Mouse (Mus musculus) liver, embryonic 15.5 days (tissue): ENCODE measurements around the gene Wdr18. TPM values are rescaled to one million over a fixed set of nuclear protein-coding genes. Genes with fewer than 3 reads are reported as not detected.

ENCODE experiments used
- ATAC-seq: fragments of 200-750 bp; cut with Nextera tagmentation; 2 replicates; pipeline ENCODE4 v1.8.0; 2017; ENCODE audit warnings: moderate number of reproducible peaks, mild to moderate bottlenecking, moderate library complexity; ENCODE audit not compliant: insufficient read depth
- H3K27ac ChIP-seq: fragments of 300-500 bp; sonication (generic); replicated peaks from 2 replicates; pipeline ENCODE4 v1.5.1; 2015; ENCODE audit warnings: mild to moderate bottlenecking, inconsistent platforms
- H3K27me3 ChIP-seq: fragments of 300-500 bp; sonication (generic); 2 replicates; pipeline ENCODE4 v1.6.1; 2015; ENCODE audit warnings: mild to moderate bottlenecking, inconsistent platforms
- H3K36me3 ChIP-seq: fragments of 300-500 bp; sonication (generic); replicated peaks from 2 replicates; pipeline ENCODE4 v1.6.1; 2015; ENCODE audit warnings: moderate library complexity, mild to moderate bottlenecking, inconsistent platforms
- H3K4me1 ChIP-seq: fragments of 300-500 bp; sonication (generic); replicated peaks from 2 replicates; pipeline ENCODE4 v1.6.1; 2015; ENCODE audit warnings: inconsistent platforms
- H3K4me2 ChIP-seq: fragments of 300-500 bp; sonication (generic); 2 replicates; pipeline ENCODE4 v1.6.1; 2015; ENCODE audit warnings: moderate library complexity, mild to moderate bottlenecking, inconsistent platforms
- H3K4me3 ChIP-seq: fragments of 300-500 bp; sonication (generic); replicated peaks from 2 replicates; pipeline ENCODE4 v1.5.1; 2015; ENCODE audit warnings: mild to moderate bottlenecking, inconsistent platforms
- H3K9ac ChIP-seq: fragments of 300-500 bp; sonication (generic); 2 replicates; pipeline ENCODE4 v1.6.1; 2015; ENCODE audit warnings: moderate library complexity, mild to moderate bottlenecking, inconsistent platforms
- H3K9me3 ChIP-seq: fragments of 300-500 bp; sonication (generic); replicated peaks from 2 replicates; pipeline ENCODE4 v1.6.1; 2016; ENCODE audit warnings: inconsistent platforms
- WGBS: fragments of 180-500 bp; shearing (Covaris S2); methylation state at CpG from one replicate; pipeline ENCODE4 v1.1.7; 2015; ENCODE audit warnings: mixed read lengths; ENCODE audit not compliant: insufficient replicate concordance; 5-methylcytosine and 5-hydroxymethylcytosine counted together
- polyA plus RNA-seq: library from polyadenylated mRNA; unstranded; fragments of >200 nt; fragmentation: Nextera tagmentation; extraction: Ambion mirVana; gene quantifications from 2 replicates; pipeline ENCODE4 v1.2.1, GENCODE M21; 2015

The Wdr18 gene
- polyA plus RNA-seq, 1 experiment from 2014 or later = 48.4 TPM

DNA sequence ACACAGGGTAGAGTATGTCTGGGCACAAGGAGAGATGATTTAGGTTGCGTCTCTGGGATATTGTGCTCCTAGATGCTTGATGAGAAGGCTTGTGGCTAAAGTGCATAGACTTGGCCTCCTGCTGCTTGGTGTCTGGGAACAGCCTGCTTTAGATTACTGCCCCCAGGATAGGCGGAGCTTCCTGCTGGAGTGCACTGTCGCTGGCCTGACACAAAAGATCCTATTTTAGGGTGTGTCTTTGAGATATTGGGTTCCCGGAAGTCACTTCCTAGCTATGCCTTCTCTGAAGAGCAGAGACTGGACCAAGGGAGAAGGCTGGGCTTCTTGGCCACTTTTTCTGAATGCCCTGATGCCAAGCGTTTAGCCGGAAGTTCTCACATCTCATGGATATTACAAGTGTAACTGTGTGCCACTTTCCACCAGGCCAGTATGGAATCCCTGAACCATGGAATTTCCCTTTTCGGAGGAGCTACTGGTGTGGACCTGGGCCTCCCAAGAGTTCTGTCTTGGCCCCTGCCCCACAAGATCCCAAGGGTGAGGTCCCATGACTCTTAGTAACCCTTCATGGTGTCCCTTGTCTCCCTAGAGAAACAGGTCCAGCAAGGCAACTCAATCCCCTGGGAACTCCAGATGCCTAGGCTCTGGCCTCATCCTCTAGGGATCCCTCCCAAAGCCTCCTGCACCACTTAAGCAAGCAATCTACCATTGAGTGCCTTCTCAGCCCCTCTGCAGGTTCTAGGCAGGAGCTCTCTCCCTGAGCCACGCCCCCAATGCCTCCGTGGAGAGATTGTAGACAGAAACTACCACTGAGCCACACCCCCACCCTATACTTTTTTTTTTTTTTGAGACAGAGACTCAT, 43.7 kb downstream of the Wdr18 start:
- Histone ChIP-seq H3K4me1 (peaks cover 67% of the 10 kb centered on the region), H3K4me2 (peak overlapping the region; percentile 20)
- 42% methylated on average over 9 of the region's 9 CpGs for WGBS

GRCm38 (mm10) chr10:80004233-80004705, 44.3 kb downstream of the Wdr18 start:
- WGBS = 68% methylated on average over 8 of the region's 8 CpGs
- Histone ChIP-seq H3K27ac (peak overlapping the region; percentile 61; the same call in 1 of the 2 replicates), H3K9me3 (no peaks in the 10 kb centered on the region), H3K4me1 (peaks cover 60% of the 10 kb centered on the region), H3K4me3 (no peak overlapping the region), H3K4me2 (no peak overlapping the region), H3K27me3 (no peaks in the 10 kb centered on the region), H3K36me3 (peaks cover 96% of the 10 kb centered on the region), H3K9ac (no peak overlapping the region)
- ATAC-seq = no peak; the same call in 1 of the 2 replicates

More for the DNA sequence above, 43.7 kb downstream of the Wdr18 start:
- ATAC-seq = peak; percentile 54
- Histone ChIP-seq H3K27me3 (no peaks in the 10 kb centered on the region), H3K9ac (0 out of 2 replicates have a peak overlapping the region, but pooled peaks have one; percentile 4), H3K4me3 (no peak overlapping the region), H3K36me3 (peaks cover 96% of the 10 kb centered on the region), H3K9me3 (no peaks in the 10 kb centered on the region), H3K27ac (peak overlapping the region; percentile 61; the same call in 1 of the 2 replicates)

DNA sequence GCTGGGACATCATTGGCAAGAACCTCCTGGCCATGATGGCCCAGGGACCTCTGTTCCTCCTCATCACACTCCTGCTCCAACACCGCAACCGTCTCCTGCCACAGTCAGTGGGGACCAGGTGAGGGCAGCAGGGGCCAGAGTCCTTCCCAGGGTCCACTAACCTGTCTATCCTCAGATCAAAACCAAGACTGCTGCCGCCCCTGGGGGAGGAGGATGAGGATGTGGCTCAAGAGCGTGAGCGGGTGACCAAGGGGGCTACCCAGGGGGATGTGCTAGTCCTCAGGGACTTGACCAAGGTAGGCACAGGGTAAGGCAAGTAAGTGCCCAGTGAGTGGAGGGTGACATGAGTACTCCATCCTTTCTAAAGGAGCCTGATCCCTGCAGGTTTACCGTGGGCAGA, 51.8 kb downstream of the Wdr18 start:
- Histone ChIP-seq H3K27me3 (peaks cover 15% of the 10 kb centered on the region), H3K4me1 (peaks cover 29% of the 10 kb centered on the region), H3K9ac (no peak overlapping the region), H3K36me3 (peaks cover 90% of the 10 kb centered on the region), H3K4me3 (no peak overlapping the region), H3K9me3 (peaks cover 12% of the 10 kb centered on the region), H3K4me2 (no peak overlapping the region), H3K27ac (no peak overlapping the region)
- no peak for ATAC-seq
- 92% methylated on average over 6 of the region's 6 CpGs for WGBS

- WGBS = 77% methylated on average over 25 of the region's 25 CpGs
- no peak for ATAC-seq
Measured at GRCm38 (mm10) chr10:80013609-80014008, 53.7 kb downstream of the Wdr18 start.

DNA sequence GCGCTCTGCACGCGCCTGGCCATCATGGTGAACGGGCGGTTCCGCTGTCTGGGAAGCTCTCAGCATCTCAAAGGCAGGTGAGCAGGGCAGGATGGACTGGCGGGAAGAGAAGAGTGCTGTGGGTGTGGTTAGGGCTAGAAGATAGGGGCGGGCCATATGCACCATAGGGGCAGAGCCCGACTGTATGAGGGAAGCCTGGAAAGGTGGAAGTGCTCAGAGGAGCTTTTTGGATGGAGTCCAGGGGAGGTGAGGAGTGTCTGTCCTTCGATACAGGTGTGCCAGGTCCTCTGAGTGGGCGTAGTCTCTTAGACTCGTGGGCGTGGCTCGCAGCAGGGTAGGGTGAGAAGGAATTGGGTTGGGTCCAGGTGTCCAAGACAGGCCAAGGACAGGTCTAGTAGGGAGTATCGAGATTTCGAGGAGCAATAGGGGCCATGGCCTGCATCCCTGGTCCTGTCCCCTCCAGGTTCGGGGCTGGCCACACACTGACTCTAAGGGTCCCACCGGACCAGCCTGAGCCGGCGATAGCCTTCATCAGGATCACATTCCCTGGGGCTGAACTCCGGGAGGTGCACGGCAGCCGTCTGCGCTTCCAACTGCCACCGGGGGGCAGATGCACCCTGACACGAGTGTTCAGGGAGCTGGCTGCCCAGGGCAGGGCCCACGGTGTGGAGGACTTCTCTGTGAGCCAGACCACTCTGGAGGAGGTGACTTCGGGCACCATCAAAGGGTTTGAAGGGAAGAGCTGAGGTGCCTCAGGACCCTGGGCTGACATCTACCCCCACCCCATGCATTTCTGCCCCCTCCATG, 54.7 kb downstream of the Wdr18 start:
- H3K36me3 ChIP-seq = peaks cover 61% of the 10 kb centered on the region
- peaks cover 15% of the 10 kb centered on the region for H3K27me3 ChIP-seq
- 0 out of 2 replicates have a peak overlapping the region, but pooled peaks have one; percentile 14 for H3K27ac ChIP-seq
- no peak overlapping the region for H3K4me2 ChIP-seq
- H3K9ac ChIP-seq = no peak overlapping the region
- H3K4me1 ChIP-seq = peaks cover 51% of the 10 kb centered on the region
- WGBS = 53% methylated on average over 28 of the region's 28 CpGs
- no peak for ATAC-seq
- no peak overlapping the region for H3K4me3 ChIP-seq
- peaks cover 12% of the 10 kb centered on the region for H3K9me3 ChIP-seq

More at GRCm38 (mm10) chr10:80013609-80014008, 53.7 kb downstream of the Wdr18 start:
- Histone ChIP-seq H3K4me3 (no peak overlapping the region), H3K36me3 (peaks cover 72% of the 10 kb centered on the region), H3K4me1 (peaks cover 40% of the 10 kb centered on the region), H3K27ac (no peak overlapping the region), H3K27me3 (peaks cover 15% of the 10 kb centered on the region), H3K9ac (no peak overlapping the region), H3K9me3 (peaks cover 12% of the 10 kb centered on the region), H3K4me2 (no peak overlapping the region)

GRCm38 (mm10) chr10:80015583-80015982, 55.6 kb downstream of the Wdr18 start:
- Histone ChIP-seq H3K36me3 (peaks cover 53% of the 10 kb centered on the region), H3K4me3 (no peak overlapping the region), H3K27ac (peak overlapping the region; percentile 84), H3K27me3 (peaks cover 15% of the 10 kb centered on the region), H3K4me1 (peaks cover 59% of the 10 kb centered on the region), H3K9me3 (peaks cover 6% of the 10 kb centered on the region), H3K9ac (no peak overlapping the region), H3K4me2 (0 out of 2 replicates have a peak overlapping the region, but pooled peaks have one; percentile 77)
- WGBS = 82% methylated on average over 10 of the region's 10 CpGs
- ATAC-seq = no peak

- peak within 1 kb of the TSS; percentile 84 for H3K27ac ChIP-seq
- peaks cover 15% of the 10 kb centered on the region for H3K27me3 ChIP-seq
- H3K9me3 ChIP-seq = no peaks in the 10 kb centered on the region
- H3K4me1 ChIP-seq = peaks cover 63% of the 10 kb centered on the region
- peak; percentile 68 for ATAC-seq
- peaks cover 53% of the 10 kb centered on the region for H3K36me3 ChIP-seq
- WGBS = 13% methylated on average over 11 of the region's 11 CpGs
- H3K4me3 ChIP-seq = peak within 1 kb of the TSS; percentile 61
- H3K4me2 ChIP-seq = peak within 1 kb of the TSS; percentile 77
- peak within 1 kb of the TSS; percentile 57 for H3K9ac ChIP-seq
Measured at GRCm38 (mm10) chr10:80016511-80016910, 56.6 kb downstream of the Wdr18 start, which contains the start of gene Arhgap45. Arhgap45 (plus strand) TSS chr10:80016653.

DNA sequence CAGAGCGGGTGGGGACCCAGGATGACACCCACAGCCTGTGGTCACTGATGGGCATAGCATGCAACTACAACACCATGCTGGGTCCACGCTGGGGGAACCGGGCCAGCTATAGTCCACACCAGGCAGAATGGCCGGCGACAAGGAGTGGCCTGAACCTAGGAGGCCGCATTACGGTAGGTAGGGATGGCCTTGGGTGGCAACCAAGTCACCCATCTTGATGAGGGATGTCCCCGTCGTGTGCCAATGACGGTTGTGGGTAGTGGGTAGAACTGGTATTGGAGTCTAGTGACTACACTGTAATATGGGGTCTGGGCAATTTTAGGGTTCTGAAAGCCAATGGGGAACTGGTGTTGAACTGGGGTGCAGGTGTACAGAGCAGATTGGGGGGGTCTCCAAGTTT, 57.0 kb downstream of the Wdr18 start:
- peak overlapping the region; percentile 77 for H3K4me2 ChIP-seq
- peaks cover 53% of the 10 kb centered on the region for H3K36me3 ChIP-seq
- WGBS = 17% methylated on average over 10 of the region's 10 CpGs
- no peaks in the 10 kb centered on the region for H3K9me3 ChIP-seq
- peak overlapping the region; percentile 61 for H3K4me3 ChIP-seq
- H3K4me1 ChIP-seq = peaks cover 63% of the 10 kb centered on the region
- peaks cover 15% of the 10 kb centered on the region for H3K27me3 ChIP-seq
- ATAC-seq = peak; percentile 19
- peak overlapping the region; percentile 84 for H3K27ac ChIP-seq
- peak overlapping the region; percentile 57 for H3K9ac ChIP-seq

- 10% methylated on average over 3 of the region's 3 CpGs for WGBS
- ATAC-seq = peak; percentile 45
- peak overlapping the region; percentile 57 for H3K9ac ChIP-seq
- peaks cover 15% of the 10 kb centered on the region for H3K27me3 ChIP-seq
- H3K36me3 ChIP-seq = peaks cover 53% of the 10 kb centered on the region
- peaks cover 63% of the 10 kb centered on the region for H3K4me1 ChIP-seq
- peak overlapping the region; percentile 77 for H3K4me2 ChIP-seq
- H3K9me3 ChIP-seq = no peaks in the 10 kb centered on the region
- peak overlapping the region; percentile 84 for H3K27ac ChIP-seq
- H3K4me3 ChIP-seq = peak overlapping the region; percentile 61
Measured at GRCm38 (mm10) chr10:80017361-80017760, 57.4 kb downstream of the Wdr18 start.

GRCm38 (mm10) chr10:80017771-80018170, 57.8 kb downstream of the Wdr18 start:
- peak overlapping the region; percentile 77 for H3K4me2 ChIP-seq
- WGBS = 24% methylated on average over 14 of the region's 14 CpGs
- peak overlapping the region; percentile 61 for H3K4me3 ChIP-seq
- H3K27ac ChIP-seq = peak overlapping the region; percentile 84
- peaks cover 51% of the 10 kb centered on the region for H3K36me3 ChIP-seq
- peaks cover 63% of the 10 kb centered on the region for H3K4me1 ChIP-seq
- ATAC-seq = no peak
- H3K9me3 ChIP-seq = no peaks in the 10 kb centered on the region
- H3K9ac ChIP-seq = peak overlapping the region; percentile 57
- peaks cover 15% of the 10 kb centered on the region for H3K27me3 ChIP-seq
